Mouse (Mus musculus) spleen, postnatal 14 days (tissue): ENCODE measurements around the gene Zswim7.

Source experiments
- DNase-seq, 2 experiments: peaks; one replicate each; pipeline ENCODE4 v3.0.0; 2021 to 2022; ENCODE audit warnings: low spot score in 2 of 2

Gene Zswim7

GRCm38 (mm10) chr11:62253380-62253779, 27.8 kb downstream of the Zswim7 start:
- no peak for DNase-seq

GRCm38 (mm10) chr11:62251047-62251446, 30.1 kb downstream of the Zswim7 start:
- DNase-seq: no peak

GRCm38 (mm10) chr11:62249266-62250037, 31.7 kb downstream of the Zswim7 start:
- no peak for DNase-seq

- DNase-seq: peak; percentile 26 to 30
Observed at GRCm38 (mm10) chr11:62248401-62249244, 32.6 kb downstream of the Zswim7 start, which contains the start of gene Adora2b. Gene Adora2b, plus strand, starts transcription at chr11:62248984.

- DNase-seq: no peak
Observed at GRCm38 (mm10) chr11:62247759-62248400, 33.3 kb downstream of the Zswim7 start.

GRCm38 (mm10) chr11:62244471-62244870, 36.7 kb downstream of the Zswim7 start:
- no peak for DNase-seq

- DNase-seq: no peak
Observed at GRCm38 (mm10) chr11:62243871-62244270, 37.3 kb downstream of the Zswim7 start.

GRCm38 (mm10) chr11:62240631-62241261, 40.4 kb downstream of the Zswim7 start:
- DNase-seq: no peak

GRCm38 (mm10) chr11:62224797-62225196, 56.4 kb downstream of the Zswim7 start:
- no peak for DNase-seq

GRCm38 (mm10) chr11:62223962-62224361, 57.2 kb downstream of the Zswim7 start:
- DNase-seq: no peak

GRCm38 (mm10) chr11:62223416-62223815, 57.8 kb downstream of the Zswim7 start:
- DNase-seq: no peak

GRCm38 (mm10) chr11:62220756-62221510, 60.2 kb downstream of the Zswim7 start:
- no peak for DNase-seq

- DNase-seq: no peak
Observed at GRCm38 (mm10) chr11:62217751-62218150, 63.4 kb downstream of the Zswim7 start.
